Mouse (Mus musculus) forebrain, postnatal 0 days (tissue): ENCODE measurements around the gene Nop10. TPM values are rescaled to one million over a fixed set of nuclear protein-coding genes. Genes with fewer than 3 reads are reported as not detected.

Experiments
- ATAC-seq: fragments of 200-750 bp; cut with Nextera tagmentation; 2 replicates; pipeline ENCODE4 v1.8.0; 2017; ENCODE audit warnings: mild to moderate bottlenecking, moderate library complexity
- DNase-seq: peaks from one replicate; pipeline ENCODE4 v3.0.0-alpha.2; 2015
- H3K27ac ChIP-seq: fragments of 300-500 bp; sonication (generic); 2 replicates; pipeline ENCODE4 v1.5.1; 2014; ENCODE audit warnings: low read depth, mild to moderate bottlenecking, antibody characterized with exemption, low read length, moderate library complexity, mixed read lengths
- H3K27me3 ChIP-seq: fragments of 300-500 bp; sonication (generic); 2 replicates; pipeline ENCODE4 v1.6.1; 2014; ENCODE audit warnings: mild to moderate bottlenecking, low read length, mixed read lengths; ENCODE audit not compliant: insufficient read depth
- H3K36me3 ChIP-seq: fragments of 300-500 bp; sonication (generic); 2 replicates; pipeline ENCODE4 v1.6.1; 2014; ENCODE audit warnings: mild to moderate bottlenecking, moderate library complexity; ENCODE audit not compliant: insufficient read depth
- H3K4me1 ChIP-seq: fragments of 300-500 bp; sonication (generic); 2 replicates; pipeline ENCODE4 v1.6.1; 2014; ENCODE audit warnings: antibody characterized with exemption; ENCODE audit not compliant: insufficient read depth
- H3K4me2 ChIP-seq: fragments of 300-500 bp; sonication (generic); 2 replicates; pipeline ENCODE4 v1.6.1; 2014; ENCODE audit warnings: low read depth, mild to moderate bottlenecking, moderate library complexity
- H3K4me3 ChIP-seq: fragments of 300-500 bp; sonication (generic); 2 replicates; pipeline ENCODE4 v1.5.1; 2014; ENCODE audit warnings: low read depth, low read length, mixed read lengths
- H3K9ac ChIP-seq: fragments of 300-500 bp; sonication (generic); 2 replicates; pipeline ENCODE4 v1.6.1; 2014; ENCODE audit warnings: mild to moderate bottlenecking
- H3K9me3 ChIP-seq: fragments of 300-500 bp; sonication (generic); 2 replicates; pipeline ENCODE4 v1.6.1; 2016; ENCODE audit warnings: low read length
- CTCF ChIP-seq: sonication (generic); IDR thresholded peaks from 2 replicates; pipeline ENCODE4 v1.5.1; 2016; ENCODE audit warnings: antibody characterized with exemption, control low read depth, low read depth
- WGBS: fragments of 180-500 bp; shearing (Covaris S2); extraction: QIAGEN DNeasy Blood & Tissue Kit; methylation state at CpG from one replicate; pipeline ENCODE4 v1.1.7; 2014; 5-methylcytosine and 5-hydroxymethylcytosine counted together
- polyA plus RNA-seq: library from polyadenylated mRNA; unstranded; fragments of >200 nt; fragmentation: Nextera tagmentation; extraction: Ambion mirVana; gene quantifications from 2 replicates; pipeline ENCODE4 v1.2.1, GENCODE M21; 2015
- total RNA-seq: library from RNA; depleted of rRNA; stranded (reverse); fragments of >200 nt; gene quantifications from 2 replicates; pipeline ENCODE4 v1.2.3, GENCODE M21; 2014; rRNA removed

The Nop10 gene
- total and polyA plus RNA-seq, 2 experiments from 2014 or later: 95.1 to 160 TPM

GRCm38 (mm10) chr2:112292823-112293222 is 31.1 kb downstream of the Nop10 start:
- no peak overlapping the region for H3K4me2 ChIP-seq
- H3K9me3 ChIP-seq: no peaks in the 10 kb centered on the region
- H3K4me3 ChIP-seq: no peak overlapping the region
- H3K36me3 ChIP-seq: no peaks in the 10 kb centered on the region
- DNase-seq: no peak
- TF ChIP-seq CTCF: no peak
- no peaks in the 10 kb centered on the region for H3K27me3 ChIP-seq
- WGBS: 82% methylated on average over 2 of the region's 2 CpGs
- no peaks in the 10 kb centered on the region for H3K4me1 ChIP-seq
- no peak for ATAC-seq
- no peak overlapping the region for H3K27ac ChIP-seq
- no peak overlapping the region for H3K9ac ChIP-seq

GRCm38 (mm10) chr2:112296211-112296610 is 34.5 kb downstream of the Nop10 start:
- ATAC-seq (peak; percentile 65), DNase-seq (peak; percentile 27)
- Histone ChIP-seq H3K4me3 (no peak overlapping the region), H3K4me2 (no peak overlapping the region), H3K27me3 (no peaks in the 10 kb centered on the region), H3K36me3 (no peaks in the 10 kb centered on the region), H3K4me1 (no peaks in the 10 kb centered on the region), H3K9ac (no peak overlapping the region), H3K27ac (no peak overlapping the region), H3K9me3 (no peaks in the 10 kb centered on the region)
- TF ChIP-seq CTCF: no peak
- WGBS: 59% methylated on average over 3 of the region's 3 CpGs

- H3K9me3 ChIP-seq: no peaks in the 10 kb centered on the region
- 97% methylated on average over 4 of the region's 4 CpGs for WGBS
- H3K4me1 ChIP-seq: no peaks in the 10 kb centered on the region
- H3K27ac ChIP-seq: no peak overlapping the region
- H3K36me3 ChIP-seq: no peaks in the 10 kb centered on the region
- no peak overlapping the region for H3K4me2 ChIP-seq
- H3K9ac ChIP-seq: no peak overlapping the region
- no peak for TF ChIP-seq CTCF
- H3K27me3 ChIP-seq: no peaks in the 10 kb centered on the region
- H3K4me3 ChIP-seq: no peak overlapping the region
- ATAC-seq (no peak), DNase-seq (no peak)
Observed at GRCm38 (mm10) chr2:112298221-112298620, 36.5 kb downstream of the Nop10 start.

GRCm38 (mm10) chr2:112308671-112309070 is 46.9 kb downstream of the Nop10 start:
- no peaks in the 10 kb centered on the region for H3K9me3 ChIP-seq
- H3K27ac ChIP-seq: no peak overlapping the region
- H3K36me3 ChIP-seq: no peaks in the 10 kb centered on the region
- no peaks in the 10 kb centered on the region for H3K27me3 ChIP-seq
- 87% methylated on average over 3 of the region's 3 CpGs for WGBS
- TF ChIP-seq CTCF: no peak
- no peak overlapping the region for H3K4me2 ChIP-seq
- no peak overlapping the region for H3K9ac ChIP-seq
- no peak for ATAC-seq
- H3K4me1 ChIP-seq: no peaks in the 10 kb centered on the region
- no peak overlapping the region for H3K4me3 ChIP-seq
- no peak for DNase-seq

GRCm38 (mm10) chr2:112309161-112309600 is 47.5 kb downstream of the Nop10 start:
- H3K36me3 ChIP-seq: no peaks in the 10 kb centered on the region
- H3K4me3 ChIP-seq: no peak overlapping the region
- H3K27ac ChIP-seq: no peak overlapping the region
- no peaks in the 10 kb centered on the region for H3K9me3 ChIP-seq
- H3K4me2 ChIP-seq: no peak overlapping the region
- ATAC-seq: no peak
- no peaks in the 10 kb centered on the region for H3K27me3 ChIP-seq
- H3K4me1 ChIP-seq: no peaks in the 10 kb centered on the region
- no peak overlapping the region for H3K9ac ChIP-seq
- 70% methylated on average over 10 of the region's 10 CpGs for WGBS
- TF ChIP-seq CTCF: no peak
- no peak for DNase-seq

Other genes starting within 250 kb of the Nop10 start
- gene Olfr1310, start 249.2 kb upstream of the Nop10 start, total RNA-seq: not detected in 2 replicates
- not detected in 2 replicates for gene Olfr1310, start 249.2 kb upstream of the Nop10 start, polyA plus RNA-seq
- not detected in 2 replicates for gene Olfr1311, start 237.5 kb upstream of the Nop10 start, total RNA-seq
- not detected in 2 replicates for gene Olfr1311, start 237.5 kb upstream of the Nop10 start, polyA plus RNA-seq
- not detected in 2 replicates for gene Olfr1312, start 211.7 kb upstream of the Nop10 start, total RNA-seq
- gene Olfr1312, start 211.7 kb upstream of the Nop10 start, polyA plus RNA-seq: not detected in 2 replicates
- gene Olfr1313, start 184.1 kb upstream of the Nop10 start, total RNA-seq: not detected in 2 replicates
- not detected in 2 replicates for gene Olfr1313, start 184.1 kb upstream of the Nop10 start, polyA plus RNA-seq
- gene Olfr1314, start 165.1 kb upstream of the Nop10 start, total RNA-seq: not detected in 2 replicates
- gene Olfr1314, start 165.1 kb upstream of the Nop10 start, polyA plus RNA-seq: not detected in 2 replicates
- not detected in 2 replicates for gene Olfr1315-ps1, start 146.5 kb upstream of the Nop10 start, total RNA-seq
- gene Olfr1315-ps1, start 146.5 kb upstream of the Nop10 start, polyA plus RNA-seq: not detected in 2 replicates
- gene Olfr1316, start 126.9 kb upstream of the Nop10 start, total RNA-seq: not detected in 2 replicates
- gene Olfr1316, start 126.9 kb upstream of the Nop10 start, polyA plus RNA-seq: not detected in 2 replicates
- gene Olfr1317, start 121.6 kb upstream of the Nop10 start, total RNA-seq: not detected in 2 replicates
- not detected in 2 replicates for gene Olfr1317, start 121.6 kb upstream of the Nop10 start, polyA plus RNA-seq
- gene Olfr1318, start 107.7 kb upstream of the Nop10 start, total RNA-seq: not detected in 2 replicates
- gene Olfr1318, start 107.7 kb upstream of the Nop10 start, polyA plus RNA-seq: 0.05 TPM in 1 of 2 replicates, not detected in the other
- 23.9 and 27.6 TPM in 2 replicates for gene Lpcat4, start 22.5 kb upstream of the Nop10 start, total RNA-seq
- 12.8 and 17.3 TPM in 2 replicates for gene Lpcat4, start 22.5 kb upstream of the Nop10 start, polyA plus RNA-seq
- not detected in 2 replicates for gene Nutm1, start 2.6 kb upstream of the Nop10 start, total RNA-seq
- gene Nutm1, start 2.6 kb upstream of the Nop10 start, polyA plus RNA-seq: 0.08 and 0.09 TPM in 2 replicates
- gene Slc12a6, start 3.9 kb downstream of the Nop10 start, total RNA-seq: 54.4 and 69.3 TPM in 2 replicates
- 7.8 and 10.6 TPM in 2 replicates for gene Slc12a6, start 3.9 kb downstream of the Nop10 start, polyA plus RNA-seq
- gene Gm21985, start 4.4 kb downstream of the Nop10 start, total RNA-seq: 1.9 and 2.9 TPM in 2 replicates
- not detected in 2 replicates for gene Gm21985, start 4.4 kb downstream of the Nop10 start, polyA plus RNA-seq
- gene Emc4, start 106.1 kb downstream of the Nop10 start, total RNA-seq: 92.5 and 96.0 TPM in 2 replicates
- 216 and 251 TPM in 2 replicates for gene Emc4, start 106.1 kb downstream of the Nop10 start, polyA plus RNA-seq
- gene Katnbl1, start 117.3 kb downstream of the Nop10 start, total RNA-seq: 22.2 and 23.9 TPM in 2 replicates
- gene Katnbl1, start 117.3 kb downstream of the Nop10 start, polyA plus RNA-seq: 22.1 and 24.3 TPM in 2 replicates
- 18.2 and 18.4 TPM in 2 replicates for gene Emc7, start 193.1 kb downstream of the Nop10 start, total RNA-seq
- 26.5 and 27.0 TPM in 2 replicates for gene Emc7, start 193.1 kb downstream of the Nop10 start, polyA plus RNA-seq
- 3.8 and 4.7 TPM in 2 replicates for gene Chrm5, start 218.8 kb downstream of the Nop10 start, total RNA-seq
- gene Chrm5, start 218.8 kb downstream of the Nop10 start, polyA plus RNA-seq: 1.2 and 2.7 TPM in 2 replicates
- gene Aven, start 231.0 kb downstream of the Nop10 start, total RNA-seq: 4.3 and 4.6 TPM in 2 replicates
- 1.9 and 3.2 TPM in 2 replicates for gene Aven, start 231.0 kb downstream of the Nop10 start, polyA plus RNA-seq